Mouse (Mus musculus) left cerebral cortex, postnatal 4 days (tissue): ENCODE data around the gene Optn. TPM values are rescaled to one million over a fixed set of nuclear protein-coding genes. Genes with fewer than 3 reads are reported as not detected.

Experiments
- DNase-seq: peaks from one replicate; pipeline ENCODE4 v3.0.0-alpha.2; 2022
- intact Hi-C: fragments of 180-260 bp; cut with DNase I; formaldehyde crosslinking; loops from one replicate; pipeline ENCODE4 v1.15.1; 2025
- total RNA-seq, 2 experiments: library from RNA; stranded (reverse); gene quantifications; 2 replicates each; pipeline ENCODE4 v1.2.3; 2021

The Optn gene
- total RNA-seq, 2 experiments from 2014 or later, result 20.8 to 24.9 TPM

DNA sequence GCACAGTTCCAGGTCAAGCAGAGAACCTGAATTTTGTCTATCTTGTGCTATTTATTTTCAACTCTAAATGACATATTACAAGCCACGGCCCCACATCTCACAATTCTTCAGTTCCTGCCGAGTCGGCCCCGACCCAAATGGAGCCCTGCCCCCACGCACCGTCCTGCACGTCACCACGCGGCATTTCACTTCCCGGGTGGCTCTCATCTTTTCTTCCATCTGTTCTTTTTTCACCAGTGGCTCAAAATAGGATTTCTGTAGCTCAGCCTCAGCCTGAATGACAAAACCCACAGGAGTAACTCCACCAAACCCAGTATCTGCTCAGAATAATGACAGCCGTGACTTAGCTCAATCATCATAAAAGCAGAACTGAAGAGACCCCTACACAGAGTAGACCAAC lies 70.3 kb downstream of the Optn start:
- DNase-seq, result no peak
- intact Hi-C loops, result no loop called here

GRCm38 (mm10) chr2:4988826-4989424 lies 74.9 kb downstream of the Optn start:
- no peak for DNase-seq
- intact Hi-C loops, result no loop called here

GRCm38 (mm10) chr2:4987388-4988180 lies 76.3 kb downstream of the Optn start:
- intact Hi-C loops, result no loop called here
- no peak for DNase-seq

- intact Hi-C loops, result no loop called here
- no peak for DNase-seq
Observed at GRCm38 (mm10) chr2:4986798-4987197, 77.1 kb downstream of the Optn start.

DNA sequence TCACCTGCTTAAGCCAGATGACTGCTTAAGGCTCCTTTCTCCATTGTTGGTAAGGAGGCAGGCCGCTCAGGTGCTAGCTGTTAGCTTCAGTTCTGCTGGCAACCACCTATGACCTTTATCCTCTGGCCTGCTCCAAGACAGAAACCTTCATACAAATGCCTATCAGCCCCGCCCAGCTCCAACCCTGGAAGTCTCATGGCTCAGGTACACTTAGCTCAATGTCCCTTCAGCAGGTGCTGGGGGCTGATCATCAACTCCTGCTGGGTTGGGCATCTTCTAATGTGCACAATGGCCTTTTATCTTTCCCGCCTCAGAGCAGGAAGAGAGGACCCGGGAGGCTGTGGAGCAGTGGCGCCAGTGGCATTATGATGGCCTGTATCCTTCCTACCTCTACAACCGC lies 78.9 kb downstream of the Optn start:
- DNase-seq, result no peak

DNA sequence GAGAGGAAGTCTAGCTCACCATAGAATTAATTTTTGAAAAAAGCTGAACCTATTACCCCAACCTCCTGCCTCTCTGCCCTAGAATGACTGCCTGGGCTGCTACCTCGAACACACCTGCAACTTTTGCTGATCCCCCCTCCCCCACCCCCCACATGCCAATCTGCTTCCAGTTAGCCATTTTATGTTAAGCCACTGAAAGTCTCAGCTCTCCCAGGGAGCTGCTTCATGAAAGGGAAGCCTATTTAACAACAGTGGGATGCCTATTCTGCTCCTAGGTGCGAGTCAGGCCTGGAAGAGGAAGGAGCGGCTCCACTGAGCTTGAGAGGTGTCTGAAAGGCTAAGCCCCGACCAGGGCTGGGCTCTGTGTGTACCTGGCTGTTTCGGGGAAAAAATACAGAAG lies 79.9 kb downstream of the Optn start:
- intact Hi-C loops, result no loop called here
- no peak for DNase-seq

More for the DNA sequence above, 78.9 kb downstream of the Optn start:
- intact Hi-C loops, result no loop called here

DNA sequence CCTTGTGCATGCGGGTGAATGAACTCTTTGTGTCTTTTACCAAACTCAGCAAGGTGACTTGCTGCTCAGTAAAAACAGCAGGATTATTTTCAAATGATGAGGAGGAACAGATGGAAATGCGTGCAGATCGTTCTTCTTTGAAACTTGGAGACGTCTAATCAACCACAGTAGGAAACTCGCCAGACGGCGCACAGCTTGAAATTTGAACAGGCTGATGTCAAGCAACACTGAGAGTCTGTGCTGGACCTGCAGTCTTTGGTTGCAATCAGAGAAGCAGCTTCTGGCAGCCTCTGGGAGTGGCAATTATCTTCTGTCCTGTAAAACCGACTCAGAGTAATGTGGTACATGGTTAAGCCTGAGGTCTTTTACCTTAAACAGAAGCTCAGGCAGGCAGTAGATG lies 85.8 kb downstream of the Optn start:
- DNase-seq, result peak; percentile 71

GRCm38 (mm10) chr2:4975807-4976206 lies 88.0 kb downstream of the Optn start, which contains the start of gene Ucma:
Gene Ucma (plus strand): TSS chr2:4976122.
- peak; percentile 70 for DNase-seq
- intact Hi-C loops, result no loop called here

More for the DNA sequence above, 85.8 kb downstream of the Optn start:
- intact Hi-C loops, result no loop called here

Other genes starting within 250 kb of the Optn start
- gene Sephs1, start 182.5 kb downstream of the Optn start, total RNA-seq, result 10 to 100 TPM; 56.8 to 61.0 TPM
- 10 to 100 TPM; 43.3 to 44.8 TPM for gene Phyh, start 145.0 kb downstream of the Optn start, total RNA-seq
- 1 to 10 TPM in 1 of 2 experiments, not detected in 1; 1.5 TPM for gene Ucma, start 87.9 kb downstream of the Optn start, total RNA-seq
- gene Mcm10, start 51.3 kb downstream of the Optn start, total RNA-seq, result 1 to 10 TPM; 3.4 to 4.0 TPM
- gene Ccdc3, start 73.7 kb upstream of the Optn start, total RNA-seq, result 1 to 10 TPM; 6.0 to 6.8 TPM